Mouse (Mus musculus): ENCODE data around the gene Thyn1.

DNA sequence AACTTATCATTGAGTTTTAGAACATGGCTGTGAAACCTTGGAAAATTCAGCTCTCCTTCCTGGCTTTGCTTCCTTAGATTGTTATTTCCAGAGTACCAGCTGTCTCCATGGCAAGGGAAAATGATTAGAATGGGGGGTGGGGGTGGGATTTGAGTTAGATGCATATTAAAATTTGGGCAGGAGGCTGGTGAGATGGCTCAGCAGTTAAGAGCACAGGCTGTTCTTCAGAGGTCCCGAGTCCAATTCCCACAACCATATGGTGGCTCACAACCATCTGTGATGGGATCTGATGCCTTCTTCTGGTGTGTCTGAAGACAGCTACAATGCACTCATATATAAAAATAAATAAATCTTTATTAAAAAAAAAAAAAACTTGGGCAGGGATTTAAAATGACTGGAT, 6.4 kb downstream of the Thyn1 start:
- TF ChIP-seq POLR2A (IDR thresholded peaks at IDR 0.05; ENCODE audit: control insufficient read depth, extremely low read depth, insufficient read depth, low read length, poor library complexity) (no peak), CTCF (IDR thresholded peaks at IDR 0.05; ENCODE audit: borderline replicate concordance, control insufficient read depth, extremely low read depth, insufficient read depth, low read length, poor library complexity) (no peak)

Measured in thymus, adult 2 months (tissue).